Mouse (Mus musculus) right cerebral cortex, postnatal 10 days (tissue): Measurements from ENCODE around the gene Wdr19.
"Not testable (repeated sequence)": the region's sequence is repeated elsewhere in the genome, so short reads cannot be mapped to it uniquely, and the experiment has no call there.

ENCODE experiments used
- DNase-seq, 2 experiments: peaks; one replicate each; pipeline ENCODE4 v3.0.0; 2021; ENCODE audit warnings: low spot score in 2 of 2

Wdr19 gene

GRCm38 (mm10) chr5:65194441-65194840 lies 5.1 kb upstream of the Wdr19 start:
- DNase-seq: no peak

GRCm38 (mm10) chr5:65204726-65205125 lies 5.2 kb downstream of the Wdr19 start:
- no peak for DNase-seq

GRCm38 (mm10) chr5:65213321-65213720 lies 13.8 kb downstream of the Wdr19 start:
- no peak for DNase-seq

DNA sequence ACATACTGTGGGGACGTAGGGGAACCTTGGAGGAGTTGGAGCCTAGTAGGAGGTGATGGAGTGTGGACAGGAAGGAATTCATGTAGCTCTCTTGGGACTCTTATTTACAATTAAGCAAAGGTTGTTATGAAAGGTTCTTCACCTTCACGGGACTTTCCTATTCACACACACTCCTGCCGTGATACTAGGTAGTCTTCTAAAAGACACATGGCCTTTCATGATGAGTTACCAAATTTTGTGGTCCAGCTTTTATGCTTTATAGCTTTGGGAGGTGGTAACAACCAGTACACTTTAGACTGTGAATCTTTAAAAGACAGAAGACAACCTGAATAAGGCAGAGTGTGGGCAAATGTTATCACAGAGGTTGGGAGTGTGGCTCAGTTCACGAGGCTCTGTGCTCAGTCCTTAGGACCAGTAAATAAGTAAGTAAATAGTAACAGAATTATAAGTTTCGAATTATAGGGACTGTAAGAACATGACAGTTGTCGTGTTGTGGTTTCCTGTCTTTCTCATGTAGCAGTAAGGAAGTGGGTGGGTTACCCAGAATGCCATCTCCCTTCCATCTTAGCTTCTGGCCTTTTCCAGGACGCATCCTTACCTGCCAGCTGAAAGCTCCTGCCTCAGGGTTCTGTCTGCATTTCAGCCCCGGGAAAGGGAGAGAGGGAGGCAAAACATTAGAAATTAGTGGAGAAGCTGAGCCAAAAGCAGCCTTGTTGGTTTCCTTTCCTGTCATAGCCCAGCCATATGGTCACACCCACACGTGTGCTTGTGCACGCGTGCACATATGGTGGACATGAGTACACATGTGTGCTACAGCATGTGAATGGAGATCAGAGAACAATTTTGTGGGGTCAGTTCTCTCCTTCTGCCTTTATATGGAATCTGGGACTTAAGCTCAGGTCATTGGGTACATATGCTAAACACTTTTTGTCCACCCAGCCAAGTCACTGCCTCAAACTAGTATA lies 18.1 kb downstream of the Wdr19 start:
- no peak for DNase-seq

GRCm38 (mm10) chr5:65221037-65221436 lies 21.5 kb downstream of the Wdr19 start:
- no peak for DNase-seq

DNA sequence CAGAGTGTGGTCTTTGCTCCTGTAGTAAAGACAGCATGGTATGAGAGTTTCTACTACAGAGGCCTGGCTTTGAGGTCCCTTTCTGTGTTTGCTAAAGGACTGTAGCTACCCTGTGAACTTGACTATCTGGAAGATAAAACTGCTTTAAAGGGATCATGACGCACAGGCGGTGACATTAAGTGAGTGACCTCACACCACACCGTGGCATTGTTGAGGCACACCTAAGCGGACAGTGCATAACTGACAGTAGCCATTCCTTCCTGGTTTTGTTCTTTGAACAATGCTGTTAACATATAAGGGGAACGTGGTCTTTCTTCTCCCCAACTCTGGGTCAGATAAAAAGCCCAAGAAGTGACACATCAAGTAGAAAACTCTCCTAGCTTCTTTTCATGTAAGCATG lies 24.6 kb downstream of the Wdr19 start:
- no peak for DNase-seq

DNA sequence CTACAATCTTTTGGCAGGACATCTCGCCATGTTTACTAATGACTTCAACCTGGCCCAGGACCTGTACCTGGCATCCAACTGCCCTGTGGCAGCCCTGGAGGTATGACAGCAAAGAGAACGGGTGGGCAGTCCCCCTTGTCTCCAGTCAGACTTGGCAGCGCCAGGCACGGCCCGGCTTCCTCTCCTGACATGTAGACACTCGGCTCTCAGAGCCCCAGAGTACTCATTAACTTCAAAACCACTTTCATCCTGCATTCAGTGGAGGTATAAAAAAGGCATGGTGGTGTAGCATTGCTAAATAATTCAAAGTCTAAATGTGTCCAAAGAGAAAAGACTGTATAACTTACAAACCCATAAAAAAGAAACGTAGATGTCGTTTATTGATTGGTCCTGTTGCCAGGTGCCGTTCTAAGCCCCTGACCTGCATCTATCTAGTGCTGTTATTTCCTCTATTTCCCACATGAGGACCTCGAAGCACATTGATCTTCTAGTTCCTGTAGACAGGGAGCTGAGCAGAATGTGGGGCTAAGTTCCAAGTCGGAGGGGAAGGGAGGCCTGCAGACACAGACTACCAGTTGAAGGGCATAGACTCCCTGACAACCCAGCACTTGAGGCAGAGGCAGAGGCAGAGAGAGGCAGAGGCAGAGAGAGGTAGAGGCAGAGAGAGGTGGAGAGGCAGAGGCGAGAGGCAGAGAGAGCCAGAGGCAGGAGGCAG lies 31.9 kb downstream of the Wdr19 start:
- DNase-seq: no peak

DNA sequence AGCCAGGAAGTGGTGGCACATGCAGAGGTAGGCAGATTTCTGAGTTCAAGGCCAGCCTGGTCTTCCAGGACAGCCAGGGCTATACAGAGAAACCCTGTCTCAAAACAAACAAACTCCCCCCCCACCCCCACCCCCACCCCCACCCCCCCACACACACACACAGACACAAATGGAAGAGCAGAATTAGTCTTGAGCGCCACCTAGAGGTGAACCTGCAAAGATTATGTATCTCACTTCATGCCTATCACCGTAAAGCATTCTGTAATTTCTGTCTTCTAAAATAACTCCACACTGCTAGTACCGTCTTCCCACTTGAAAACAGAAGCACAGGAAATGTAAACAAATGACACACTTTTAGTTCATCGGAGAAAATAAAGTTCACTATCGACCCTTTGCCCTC lies 43.2 kb downstream of the Wdr19 start:
- DNase-seq: peak in 1 of 2 experiments; percentile 48

DNA sequence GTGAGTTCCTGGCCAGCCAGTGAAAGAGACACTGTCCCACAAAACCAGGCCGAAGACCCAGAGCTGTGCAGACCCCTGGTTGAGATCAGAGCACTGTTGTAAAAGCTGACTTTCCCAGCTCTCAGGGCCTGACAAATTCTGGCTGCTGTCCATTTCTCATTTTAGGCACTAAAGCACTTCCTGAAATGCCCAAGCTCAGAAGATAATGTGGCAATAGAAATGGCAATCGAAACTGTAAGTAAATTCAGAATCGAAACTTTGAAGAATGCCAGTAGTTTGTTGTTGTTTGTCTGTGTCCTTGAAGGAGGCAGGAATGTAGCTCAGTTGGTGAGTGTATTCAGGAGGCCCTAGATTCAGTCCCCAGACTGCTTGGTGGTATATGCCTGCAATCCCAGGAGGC lies 47.8 kb downstream of the Wdr19 start:
- DNase-seq: no peak

DNA sequence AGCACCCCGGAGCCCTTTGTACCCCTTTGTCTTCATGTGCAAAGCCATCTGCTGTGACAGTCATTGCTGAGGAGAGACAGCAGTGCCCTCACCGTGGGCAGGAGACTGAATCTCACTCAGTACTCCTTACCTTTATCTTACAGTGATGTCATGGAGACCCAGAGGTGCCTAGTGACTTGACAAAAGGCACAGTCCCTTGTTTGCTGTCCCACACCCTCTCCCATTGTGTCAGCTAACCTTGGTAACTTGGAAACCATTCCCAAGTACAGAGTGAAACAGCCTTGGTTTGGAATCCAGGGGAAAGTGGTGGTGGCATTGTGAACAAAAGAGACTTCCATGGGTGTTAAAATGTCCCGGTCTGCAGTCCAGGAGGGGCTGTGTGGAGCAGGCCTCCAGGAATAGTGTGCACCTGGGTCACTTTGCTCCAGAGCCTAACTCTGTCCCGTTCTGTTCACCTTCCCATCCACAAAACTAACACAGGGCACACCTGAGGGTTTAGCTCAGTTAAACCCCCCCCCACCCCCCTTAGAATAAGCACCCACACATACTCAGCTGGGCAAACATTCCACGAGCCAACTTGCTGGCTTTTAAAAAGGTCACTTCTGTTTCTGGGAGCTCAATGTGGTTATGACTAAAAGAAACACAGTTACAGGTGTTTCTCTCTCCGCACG lies 50.8 kb downstream of the Wdr19 start:
- no peak for DNase-seq

DNA sequence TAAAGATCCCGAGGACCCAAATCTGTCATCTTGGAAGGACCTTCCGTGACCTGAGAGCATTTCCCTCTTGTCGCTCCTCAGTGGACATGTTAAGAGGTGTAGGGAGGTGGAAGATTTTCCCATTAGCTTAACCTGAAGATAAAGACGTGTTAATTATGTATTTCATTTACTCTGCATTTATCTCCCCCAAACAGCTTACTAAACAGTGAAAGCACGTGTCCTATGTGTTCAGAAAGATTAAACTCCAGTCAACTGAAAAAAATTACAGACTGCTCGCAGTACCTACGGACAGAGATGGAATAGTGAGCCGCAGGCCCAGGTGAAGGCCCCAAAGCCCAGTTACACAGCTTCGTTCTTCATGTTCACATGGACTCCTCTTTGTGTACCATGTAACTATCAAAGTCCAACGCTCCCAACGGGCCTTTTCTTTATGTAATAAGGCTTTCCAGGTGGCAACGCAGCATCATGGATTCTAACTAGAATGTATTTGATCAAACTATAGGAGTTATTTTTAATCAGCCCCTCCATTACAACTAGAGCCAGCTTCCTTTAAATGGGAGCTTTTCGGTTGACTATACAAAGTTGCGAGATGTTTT lies 58.5 kb downstream of the Wdr19 start:
- no peak for DNase-seq

DNA sequence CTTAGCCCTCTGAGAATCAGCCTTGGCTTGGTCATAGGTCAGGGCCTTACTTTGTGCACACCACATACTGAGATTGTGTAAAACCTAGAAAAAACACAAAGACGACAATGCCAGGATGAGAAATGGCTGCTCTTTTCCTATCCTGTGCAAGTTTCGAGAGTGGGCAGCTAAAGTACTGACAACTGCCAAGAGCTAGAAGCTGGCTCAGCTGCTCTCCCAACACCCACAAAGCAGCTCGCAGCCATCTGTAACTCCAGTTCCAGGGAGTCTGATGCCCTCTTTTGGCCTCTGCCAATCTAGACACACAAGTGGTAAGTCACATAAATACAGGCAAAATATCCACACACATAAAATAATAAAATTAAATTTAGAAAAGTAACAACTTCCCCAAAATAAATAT lies 74.5 kb downstream of the Wdr19 start:
- DNase-seq: peak; percentile 41 to 59

DNA sequence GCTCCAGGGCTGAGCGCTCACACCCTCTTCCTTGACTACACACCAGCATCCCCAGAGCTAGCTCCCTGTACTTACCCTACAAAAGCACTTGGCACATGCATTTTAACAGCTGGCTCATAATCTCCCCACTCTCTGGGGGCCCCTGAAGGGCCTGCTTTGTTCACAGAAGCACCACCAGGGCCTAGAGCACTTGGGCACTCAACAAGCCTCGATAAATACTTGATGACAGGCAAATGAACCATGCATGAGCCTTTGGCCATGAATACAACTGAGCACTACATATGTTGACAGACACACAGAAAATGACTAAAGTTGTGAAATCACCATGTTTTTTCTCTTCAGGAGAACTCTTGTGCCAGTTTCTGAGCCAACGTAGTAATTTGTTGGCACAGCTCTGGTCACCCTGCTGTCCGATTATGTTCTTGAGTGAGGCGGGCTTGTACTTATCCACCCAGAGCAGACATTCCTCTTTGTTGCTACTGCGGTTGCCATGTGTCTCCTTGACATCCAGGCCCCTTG lies 79.7 kb downstream of the Wdr19 start:
- no peak for DNase-seq

DNA sequence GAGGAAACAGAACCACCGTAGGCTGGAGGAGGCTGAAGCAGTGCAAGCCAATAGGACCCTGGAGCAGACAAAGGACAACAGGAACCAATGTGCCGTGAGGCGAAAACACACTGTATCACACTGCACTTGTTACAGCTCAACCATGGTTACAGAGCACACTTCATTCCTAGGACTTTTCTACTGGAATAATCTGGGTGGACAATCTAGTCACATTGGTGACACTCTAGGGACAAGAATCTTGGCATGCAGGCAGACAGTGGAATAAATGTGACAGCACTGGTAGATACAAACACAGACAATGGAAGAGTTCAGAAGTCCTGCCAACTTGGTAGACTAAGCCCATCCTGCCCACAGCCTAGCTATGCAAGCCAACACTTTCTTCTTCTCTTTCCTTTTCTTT lies 81.7 kb downstream of the Wdr19 start:
- no peak for DNase-seq

DNA sequence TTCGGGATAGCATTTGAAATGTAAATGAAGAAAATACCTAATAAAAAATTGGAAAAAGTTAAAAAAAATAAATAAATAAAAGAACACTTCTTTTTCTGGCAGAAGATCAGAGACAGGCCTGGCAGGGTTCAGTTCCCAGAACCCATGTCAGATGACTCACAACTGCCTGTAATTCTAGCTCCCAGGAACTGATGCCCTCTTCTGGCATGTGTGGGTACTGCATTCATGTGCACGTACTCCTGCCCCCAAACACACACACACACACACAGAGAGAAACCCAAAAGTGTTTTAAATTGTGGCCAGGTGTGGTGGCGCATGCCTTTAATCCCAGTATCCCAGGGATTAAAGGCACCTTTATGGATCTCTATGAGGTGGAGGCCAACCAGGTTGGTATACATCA lies 84.7 kb downstream of the Wdr19 start:
- no peak for DNase-seq

GRCm38 (mm10) chr5:65287751-65288701 lies 88.5 kb downstream of the Wdr19 start:
- DNase-seq: no peak

DNA sequence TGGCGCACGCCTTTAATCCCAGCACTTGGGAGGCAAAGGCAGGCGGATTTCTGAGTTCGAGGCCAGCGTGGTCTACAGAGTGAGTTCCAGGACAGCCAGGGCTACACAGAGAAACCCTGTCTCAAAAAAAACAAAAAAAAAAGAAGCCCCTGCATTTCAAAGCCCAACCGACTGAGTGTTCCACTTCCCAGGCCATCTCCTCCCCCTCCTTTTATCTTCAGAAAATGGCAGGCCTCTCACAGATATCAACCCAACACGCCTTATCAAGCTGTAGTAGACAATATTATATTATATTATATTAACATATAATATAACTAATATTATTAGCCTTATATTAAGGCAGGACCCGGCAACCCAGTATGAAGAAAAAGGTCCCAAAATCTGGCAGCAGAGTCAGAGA lies 89.5 kb downstream of the Wdr19 start:
- DNase-seq: not testable (repeated sequence)

DNA sequence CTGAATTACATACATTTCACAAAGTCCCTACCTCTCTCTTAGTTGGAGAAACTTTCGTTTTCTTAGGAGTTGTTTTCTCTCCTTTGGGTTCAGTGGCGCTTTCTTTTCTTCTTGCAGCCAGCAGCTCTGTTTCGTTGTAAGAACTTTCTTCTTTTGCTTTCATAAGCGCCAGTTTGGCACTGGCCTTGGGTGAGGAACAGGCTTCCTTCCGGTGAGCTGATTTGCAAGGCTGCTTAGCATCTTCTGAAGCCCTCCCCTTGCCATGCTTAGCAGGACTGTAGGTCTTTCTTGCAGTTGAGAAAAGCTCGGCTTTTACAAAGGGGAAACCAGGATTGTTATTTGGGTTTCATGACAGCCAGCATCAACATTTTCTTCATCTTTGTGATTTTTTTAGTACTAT lies 94.1 kb downstream of the Wdr19 start:
- no peak for DNase-seq

DNA sequence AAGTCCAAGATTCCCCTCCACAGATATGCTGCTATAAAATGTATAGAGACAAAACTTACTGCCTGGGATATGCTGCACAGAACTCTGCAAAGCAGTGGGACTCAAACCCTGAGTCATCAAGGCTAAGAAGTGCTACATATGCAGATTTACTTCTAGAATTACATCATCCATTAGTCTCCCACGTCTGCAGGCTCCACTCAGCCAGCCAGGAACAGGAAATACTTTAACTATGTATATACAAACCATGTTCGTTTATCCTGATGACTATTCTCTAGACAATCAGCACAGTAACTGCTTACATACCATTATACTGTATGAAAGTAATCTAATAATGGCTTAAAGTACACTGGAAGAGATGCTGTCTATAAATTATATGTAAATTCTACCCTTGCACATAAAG lies 94.8 kb downstream of the Wdr19 start:
- no peak for DNase-seq

- no peak for DNase-seq
These were observed 98.9 kb downstream of the Wdr19 start for GRCm38 (mm10) chr5:65298167-65298950.
